Mouse (Mus musculus) monocyte, adult 5-6 weeks (primary cell): ENCODE results near the gene Idnk. TPM values are rescaled to one million over a fixed set of nuclear protein-coding genes. Genes with fewer than 3 reads are reported as not detected.
"Not testable (repeated sequence)": the region's sequence is repeated elsewhere in the genome, so short reads cannot be mapped to it uniquely, and the experiment has no call there.

Experiments
- ATAC-seq: fragments of 153-309, 156-312 bp; replicated peaks from 2 replicates; pipeline ENCODE4 v1.8.0; 2017; ENCODE audit warnings: mild to moderate bottlenecking; ENCODE audit not compliant: low TSS enrichment, insufficient number of reproducible peaks, severe bottlenecking, poor library complexity, low FRiP score
- total RNA-seq: library from RNA; stranded (forward); fragments of 200-1000, 200-491, 200-594 nt; gene quantifications from 3 replicates; pipeline ENCODE4 v1.2.3, GENCODE M21; 2017

The Idnk gene
- total RNA-seq, 1 experiment from 2014 or later, result 44.6 TPM

DNA sequence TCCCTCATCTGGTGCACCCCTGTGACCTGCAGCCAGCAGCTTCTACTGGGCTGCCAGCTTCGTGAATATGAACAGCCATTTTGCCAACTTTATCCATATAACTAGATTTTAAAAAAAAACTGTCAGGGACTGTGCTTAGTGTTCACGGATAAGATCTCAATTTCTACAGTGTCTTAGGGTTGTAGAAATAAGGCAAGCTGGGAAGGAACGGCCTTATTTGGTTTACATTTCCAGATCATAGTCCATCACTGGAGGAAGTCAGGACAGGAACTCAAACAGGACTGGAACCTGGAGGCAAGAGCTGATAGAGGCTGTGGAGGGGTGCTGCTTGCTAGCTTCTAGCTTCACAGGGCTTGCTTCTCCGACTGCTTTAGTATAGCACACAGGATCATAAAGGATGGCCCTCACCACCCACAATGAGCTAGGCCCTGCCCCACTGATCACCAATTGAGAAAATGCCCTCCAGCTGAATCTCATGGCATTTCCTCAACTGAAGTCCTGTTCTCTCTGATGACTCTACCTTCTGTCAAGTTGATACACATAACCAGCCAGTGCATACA is 27.7 kb upstream of the Idnk start:
- ATAC-seq, result no peak

DNA sequence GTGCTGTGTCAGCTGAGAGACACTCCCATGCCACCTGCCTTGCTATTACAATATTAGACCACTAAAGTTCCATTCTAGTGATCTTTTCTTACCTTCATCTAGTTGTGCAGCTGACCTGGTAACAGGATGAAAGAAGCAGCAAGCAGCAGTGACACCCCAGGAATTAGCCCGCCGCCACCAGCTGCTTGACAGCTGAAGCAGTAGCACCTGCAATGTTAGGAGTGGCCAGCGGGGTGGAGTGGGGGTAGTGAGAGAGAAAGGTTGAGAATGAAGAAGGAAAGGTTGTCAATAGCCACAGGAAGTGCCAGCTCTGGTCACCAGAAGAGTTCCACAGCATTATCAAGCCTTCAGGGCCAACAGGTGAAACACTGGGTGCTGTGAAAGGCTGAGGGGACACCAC is 25.8 kb upstream of the Idnk start:
- no peak for ATAC-seq

DNA sequence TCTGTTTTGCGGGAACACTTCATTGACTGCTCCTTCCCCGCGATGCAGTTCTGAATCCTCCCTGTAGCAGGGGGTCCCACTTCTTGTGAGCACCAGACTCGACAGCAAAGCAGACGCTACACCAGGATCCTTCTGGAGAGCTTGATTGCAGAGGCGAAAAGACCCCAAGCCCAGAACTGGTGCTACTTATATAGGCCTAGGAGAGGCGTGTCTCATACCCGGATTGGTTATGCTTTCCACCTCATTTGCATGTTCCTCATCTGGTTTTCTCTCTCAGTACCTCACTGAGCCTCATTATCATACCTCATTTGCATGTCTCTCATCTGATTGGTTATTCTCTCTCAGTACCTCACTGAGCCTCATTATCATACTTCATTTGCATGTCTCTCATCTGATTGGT is 10.8 kb upstream of the Idnk start:
- not testable (repeated sequence) for ATAC-seq

DNA sequence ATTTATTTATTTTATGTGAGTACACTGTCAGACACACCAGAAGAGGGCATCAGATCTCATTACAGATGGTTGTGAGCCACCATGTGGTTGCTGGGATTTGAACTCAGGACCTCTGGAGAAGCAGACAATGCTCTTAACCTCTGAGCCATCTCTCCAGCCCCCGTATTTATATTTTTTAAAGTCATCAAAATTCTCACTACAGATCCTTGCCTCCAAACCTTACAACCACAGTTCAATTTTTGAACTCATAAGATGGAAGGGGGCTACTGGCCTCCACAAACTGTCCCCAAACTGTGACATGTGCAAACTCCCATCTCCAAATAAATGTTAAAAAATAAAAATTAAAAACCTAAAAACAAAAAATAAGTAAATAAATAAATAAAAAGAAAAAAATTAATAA is 9.7 kb upstream of the Idnk start:
- ATAC-seq, result no peak

DNA sequence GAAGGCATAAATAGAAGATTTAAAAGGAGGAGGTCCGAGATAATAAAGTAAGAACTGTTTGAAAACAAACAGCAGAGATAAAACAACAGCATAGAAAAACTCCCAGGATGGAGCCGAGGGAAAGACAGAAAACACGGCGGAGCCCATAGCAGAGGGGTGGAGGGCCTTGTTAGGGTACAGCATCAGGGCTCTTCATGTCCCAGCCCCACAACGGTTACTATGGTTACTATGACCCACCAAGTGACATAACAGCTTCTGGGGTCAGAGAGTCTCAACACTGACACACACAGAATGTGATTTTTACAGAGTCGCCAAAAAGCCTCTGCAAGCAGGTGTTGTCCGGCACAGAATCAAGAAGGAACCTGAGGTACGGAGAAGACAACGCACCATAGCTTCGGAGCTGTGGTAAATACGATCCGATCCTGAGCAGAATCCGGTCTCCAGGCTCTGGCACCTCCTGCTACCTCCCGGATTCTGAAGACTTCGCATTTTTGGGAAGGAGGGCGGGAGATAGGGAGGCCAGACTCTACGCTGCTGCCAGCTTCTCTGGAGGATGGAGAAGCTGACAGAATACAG is 9.1 kb upstream of the Idnk start:
- ATAC-seq, result no peak

DNA sequence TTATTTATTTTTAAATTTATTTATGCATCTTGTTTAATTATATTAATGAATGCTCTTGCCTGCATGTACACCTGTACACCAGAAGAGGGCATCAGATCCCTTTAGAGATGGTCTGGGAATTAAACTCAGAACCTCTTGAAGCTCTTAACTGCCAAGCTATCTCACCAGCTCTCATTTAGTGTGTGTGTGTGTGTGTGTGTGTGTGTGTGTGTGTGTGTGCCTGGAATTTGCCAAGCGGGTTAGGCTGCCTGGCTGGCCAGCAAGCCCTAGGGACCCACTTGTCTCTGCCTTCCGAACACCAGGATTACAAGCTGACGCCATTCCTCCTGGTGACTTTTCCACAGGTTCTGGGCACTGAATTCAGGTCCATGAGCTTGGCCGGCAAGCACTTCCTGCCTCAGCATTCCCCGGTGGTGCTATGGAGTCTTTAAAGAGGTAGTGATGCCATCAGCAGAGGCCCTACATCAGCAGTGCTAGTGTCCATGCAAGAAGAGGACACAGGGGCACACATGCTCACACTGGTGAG is 8.4 kb upstream of the Idnk start:
- no peak for ATAC-seq

DNA sequence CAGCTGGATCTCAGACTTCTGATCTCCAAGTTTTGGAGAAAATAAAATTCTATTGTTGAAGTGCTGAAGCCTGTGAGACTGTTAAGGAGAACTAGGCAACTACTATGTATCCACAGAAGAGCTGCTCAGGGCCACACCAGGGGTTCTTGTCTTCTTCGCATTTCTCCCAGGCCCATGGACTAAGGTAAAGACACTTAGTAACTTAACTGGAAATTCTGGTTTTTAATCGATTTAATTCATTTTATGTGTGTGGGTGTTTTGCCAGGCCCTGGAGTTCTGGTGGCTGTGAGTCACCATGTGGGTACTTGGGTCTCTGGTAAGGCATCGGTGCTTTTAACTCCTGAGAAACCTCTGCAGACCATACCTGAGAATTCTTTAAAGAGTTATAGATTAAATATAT is 7.8 kb upstream of the Idnk start:
- no peak for ATAC-seq

DNA sequence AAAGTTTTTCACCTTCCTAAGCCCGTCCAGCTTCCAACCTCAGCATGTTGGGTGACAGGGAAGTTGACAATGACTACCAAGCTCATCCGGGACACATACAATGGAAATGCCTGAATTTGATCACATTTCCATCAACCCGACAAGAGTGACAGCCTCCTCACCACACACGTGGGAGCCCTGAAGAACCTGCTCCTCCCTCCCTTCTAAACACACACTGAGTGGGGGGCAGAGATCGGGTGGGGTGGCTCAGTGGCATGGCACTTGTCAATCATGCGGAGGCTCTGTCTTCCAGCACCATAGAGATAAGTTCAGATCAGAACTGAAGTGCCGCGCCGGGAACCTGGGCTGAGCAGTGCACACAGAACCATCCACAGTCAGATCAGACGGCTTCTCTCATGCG is 7.0 kb upstream of the Idnk start:
- ATAC-seq, result no peak

DNA sequence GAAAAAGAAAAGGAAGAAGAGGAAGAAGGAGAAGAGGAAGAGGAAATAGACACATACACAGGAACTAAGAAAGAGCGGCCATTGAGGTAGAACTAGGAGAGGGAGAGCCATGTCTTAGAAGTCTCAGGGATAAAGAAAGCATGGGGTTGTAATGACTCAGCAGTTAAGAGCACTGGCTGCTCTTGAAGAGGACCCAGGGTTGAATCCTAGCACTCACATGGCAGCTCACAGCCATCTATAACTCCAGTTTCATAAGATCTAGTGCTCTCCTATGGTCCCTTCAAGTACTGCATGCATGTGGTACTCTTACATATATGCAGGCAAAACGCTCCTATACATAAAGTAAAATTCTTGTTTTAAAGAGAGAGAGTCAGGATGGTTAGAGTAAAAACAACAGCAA is 1.4 kb upstream of the Idnk start:
- ATAC-seq, result no peak

DNA sequence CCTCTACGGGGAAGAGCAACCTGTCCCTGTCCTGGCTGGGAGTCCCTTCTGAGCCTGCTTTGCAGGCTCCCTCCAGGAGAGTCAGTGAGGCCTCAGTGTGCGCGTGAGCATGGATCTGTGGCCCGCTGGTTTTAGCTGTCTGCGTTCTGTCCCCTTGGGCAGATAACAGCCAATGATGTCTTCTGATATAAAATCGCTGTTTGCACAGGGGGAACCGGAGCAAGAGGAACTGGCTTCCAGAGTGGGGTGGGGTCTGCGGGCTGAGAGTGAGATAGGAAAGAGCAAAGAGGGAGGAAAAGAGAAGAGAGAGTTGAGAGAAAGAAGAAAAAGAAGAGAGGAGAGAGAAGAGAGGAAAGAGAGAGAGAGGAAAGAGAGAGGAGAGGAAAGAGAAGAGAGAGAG is 413 bp upstream of the Idnk start:
- no peak for ATAC-seq

DNA sequence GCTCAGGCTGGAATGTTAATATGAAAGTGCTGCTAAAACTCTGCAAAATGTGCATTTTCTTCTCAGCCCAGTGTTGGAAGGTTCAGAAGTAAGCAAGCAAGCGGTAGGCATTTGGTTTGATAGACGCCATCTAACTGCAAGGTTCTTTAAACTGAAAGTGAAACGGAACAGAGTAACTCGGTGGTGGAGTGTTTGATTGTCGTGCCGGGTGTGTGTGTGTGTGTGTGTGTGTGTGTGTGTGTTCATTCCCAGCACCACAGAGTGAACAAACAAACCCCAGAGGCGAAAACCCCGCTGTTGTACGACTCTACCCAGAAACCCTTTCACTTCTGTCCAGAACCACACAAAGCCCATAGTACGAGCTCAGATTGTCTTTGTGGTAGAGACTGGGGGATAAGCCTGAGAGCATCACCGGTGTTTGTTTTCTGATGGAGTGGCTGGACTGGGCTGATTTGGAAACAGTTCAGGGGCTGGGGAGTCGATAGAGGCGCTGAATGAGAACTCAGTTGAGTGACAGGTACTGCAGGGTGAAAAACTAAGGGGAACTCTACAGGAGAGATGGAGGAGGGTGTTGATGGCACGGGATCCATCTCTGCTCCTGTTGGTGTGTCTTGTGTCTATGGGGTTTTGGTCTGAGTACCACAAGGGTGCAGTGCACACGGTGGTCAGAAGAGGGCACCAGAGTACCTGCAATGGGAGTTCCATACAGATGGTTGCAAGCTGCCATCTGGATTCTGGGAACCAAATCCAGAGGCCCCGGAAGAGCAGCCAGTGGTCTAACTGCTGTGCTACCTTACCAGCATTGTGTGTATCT is 857 bp downstream of the Idnk start:
- peak; percentile 77 for ATAC-seq

DNA sequence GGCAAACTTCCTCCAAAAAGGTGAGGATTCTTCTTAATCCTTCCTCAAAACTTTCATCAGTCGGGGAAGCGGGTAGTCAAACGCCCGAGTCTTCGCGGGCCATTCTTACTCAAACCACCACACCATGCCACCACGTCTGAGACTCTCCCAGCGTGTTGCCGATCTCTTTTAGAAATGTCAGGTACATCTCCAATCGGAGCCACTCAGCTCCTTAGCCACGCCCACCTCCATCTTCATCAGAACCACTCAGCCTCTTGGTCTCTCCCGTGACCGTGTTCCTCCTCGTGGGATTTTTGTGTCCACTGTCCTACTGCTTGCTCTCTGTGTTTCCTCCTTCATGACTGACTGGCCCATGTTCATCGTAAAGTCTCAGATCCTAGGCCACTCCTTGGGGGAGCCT is 3.3 kb downstream of the Idnk start:
- ATAC-seq, result no peak

DNA sequence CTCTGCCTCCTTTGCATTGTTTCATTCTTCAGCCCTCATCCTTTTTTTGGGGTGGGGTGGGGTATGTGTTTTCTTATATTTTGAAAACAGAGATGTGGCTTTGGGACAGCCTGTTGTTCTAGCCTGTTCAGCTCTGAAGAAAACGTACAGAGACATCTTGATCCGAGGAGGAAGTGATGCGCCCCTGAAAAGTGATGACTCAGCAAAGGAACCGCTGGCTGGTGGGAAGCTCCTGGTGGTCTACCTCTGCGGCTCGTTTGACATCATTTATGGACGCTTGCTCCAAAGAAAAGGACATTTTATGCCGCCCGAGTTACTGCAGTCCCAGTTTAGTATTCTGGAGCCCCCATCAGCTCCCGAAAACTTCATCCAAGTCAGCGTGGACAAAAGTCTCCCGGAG is 5.9 kb downstream of the Idnk start:
- ATAC-seq, result no peak

DNA sequence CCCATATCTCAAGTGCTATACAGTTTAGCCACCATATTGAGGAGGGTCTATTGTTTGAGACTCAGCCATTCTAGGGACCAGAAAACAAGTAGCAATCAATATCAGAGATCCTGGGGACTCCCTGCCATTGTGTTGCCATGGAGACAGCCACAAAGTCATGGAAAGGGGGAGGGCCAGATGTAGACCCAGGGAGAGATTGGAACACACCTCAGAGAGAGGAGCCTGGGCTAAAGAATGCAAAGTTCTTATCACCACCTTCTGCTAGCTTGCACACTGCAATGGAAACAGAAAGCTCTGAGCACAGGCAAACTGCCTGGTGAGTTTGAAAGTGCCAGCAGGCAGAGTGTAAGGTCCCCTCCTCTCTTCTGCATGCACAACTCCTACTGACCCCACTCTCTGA is 10.7 kb downstream of the Idnk start:
- no peak for ATAC-seq

DNA sequence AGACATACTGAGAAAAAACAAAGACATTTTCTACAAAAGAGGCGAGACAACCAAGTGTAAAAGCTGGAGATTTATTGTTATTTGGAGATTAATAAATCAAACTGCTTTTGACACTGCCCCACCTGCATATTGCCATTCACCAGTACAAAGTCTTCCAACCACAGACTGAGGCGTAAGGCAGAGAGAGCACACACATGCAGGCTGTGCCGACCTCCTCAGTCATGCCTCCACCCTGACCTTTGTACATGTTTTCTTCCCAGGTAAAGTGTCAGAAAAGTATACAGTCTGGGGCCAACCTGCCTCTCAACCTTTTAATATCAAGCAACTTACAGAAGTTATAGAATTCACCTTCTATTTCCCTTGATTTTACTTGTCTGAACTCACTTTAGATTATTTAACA is 18.7 kb downstream of the Idnk start:
- no peak for ATAC-seq

DNA sequence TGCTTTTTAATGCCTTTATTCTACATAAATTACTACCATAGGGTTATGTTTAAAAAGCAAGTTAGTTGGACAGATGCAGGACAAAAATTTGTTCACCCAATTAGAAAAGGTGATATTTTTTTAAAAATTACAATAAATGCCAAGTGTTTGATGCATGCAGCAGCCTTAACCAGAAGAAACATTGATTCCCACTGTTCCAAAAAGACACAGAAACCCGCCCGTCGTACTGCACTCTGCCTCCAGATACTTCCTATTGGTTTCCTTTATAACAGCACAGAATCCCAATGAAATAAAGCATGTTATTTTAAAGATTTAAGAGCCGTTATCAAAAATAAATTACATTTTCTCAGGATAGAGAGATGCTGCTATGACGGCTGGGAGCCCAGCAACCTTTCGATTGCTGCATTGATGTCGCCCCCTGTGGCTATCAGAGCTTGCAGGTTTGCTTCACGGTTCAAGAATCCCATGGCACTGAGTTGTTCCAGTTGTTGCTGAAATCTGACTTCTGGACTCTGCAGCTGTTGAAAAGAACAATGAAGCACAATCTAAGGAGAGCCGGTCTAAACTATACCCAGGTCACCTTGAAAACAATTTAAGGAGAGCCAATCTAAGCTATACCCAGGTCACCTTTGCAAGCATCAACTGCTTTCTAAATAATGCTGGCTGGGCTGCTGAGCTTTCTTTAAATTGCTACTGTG is 20.2 kb downstream of the Idnk start:
- ATAC-seq, result no peak

DNA sequence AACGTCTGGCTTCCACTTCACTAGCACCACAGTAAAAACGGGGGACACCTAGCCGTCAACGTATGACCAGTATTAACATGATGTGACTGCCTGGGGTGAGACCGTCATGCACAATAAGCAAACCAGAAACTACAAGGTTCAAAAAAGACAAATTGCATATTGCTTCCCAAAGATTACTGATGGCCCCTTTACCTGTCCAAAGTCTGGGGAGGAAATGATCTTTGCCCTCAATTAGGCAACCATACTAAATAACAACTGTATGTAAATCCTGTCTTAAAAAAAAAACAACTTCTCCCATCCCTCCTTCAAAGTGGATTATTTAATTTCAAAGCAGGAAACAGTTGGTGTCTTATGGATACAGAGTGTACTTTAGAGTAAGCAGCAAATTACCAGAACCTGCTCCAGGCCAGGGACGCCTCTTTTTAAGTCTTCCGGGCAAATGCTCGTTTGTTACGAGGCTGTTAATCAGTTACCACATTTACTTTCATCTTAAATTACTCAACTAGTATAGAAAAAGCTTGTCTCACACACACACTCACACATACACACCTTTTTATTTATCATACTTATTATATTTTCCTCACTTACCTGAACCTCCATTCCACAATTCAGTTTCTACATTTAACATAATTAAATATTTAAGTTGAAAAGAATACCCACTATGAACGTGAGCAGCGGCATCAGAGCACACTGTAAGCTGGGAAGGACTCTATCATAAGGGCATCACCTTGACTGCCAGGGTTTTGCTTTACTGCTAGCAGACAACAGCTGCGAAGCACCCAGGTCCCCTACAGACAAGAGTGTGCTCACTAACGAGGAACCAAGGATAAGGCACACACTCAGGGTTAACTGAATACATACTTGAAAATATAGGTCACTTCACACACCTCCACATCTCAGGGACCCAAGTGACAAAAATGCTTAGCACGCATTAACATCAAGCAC is 24.4 kb downstream of the Idnk start:
- no peak for ATAC-seq

DNA sequence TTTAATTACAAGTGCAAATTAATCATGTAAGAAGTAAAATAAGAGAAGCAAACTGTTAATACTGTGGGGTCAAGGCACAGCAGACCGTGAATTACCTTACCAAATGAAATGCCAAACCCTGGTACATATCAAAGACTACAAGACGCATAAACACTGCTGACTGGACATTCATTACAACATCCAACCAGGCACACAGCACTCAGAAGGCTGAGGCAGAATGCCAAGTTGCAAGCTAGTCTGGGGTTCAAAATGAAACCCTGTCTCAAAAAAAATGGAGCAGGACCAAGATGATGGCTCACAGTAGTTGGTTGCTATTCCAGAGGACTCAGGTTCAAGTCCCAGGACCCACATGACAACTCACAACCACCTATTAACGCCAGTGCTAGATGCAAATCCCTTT is 26.7 kb downstream of the Idnk start:
- ATAC-seq, result no peak

DNA sequence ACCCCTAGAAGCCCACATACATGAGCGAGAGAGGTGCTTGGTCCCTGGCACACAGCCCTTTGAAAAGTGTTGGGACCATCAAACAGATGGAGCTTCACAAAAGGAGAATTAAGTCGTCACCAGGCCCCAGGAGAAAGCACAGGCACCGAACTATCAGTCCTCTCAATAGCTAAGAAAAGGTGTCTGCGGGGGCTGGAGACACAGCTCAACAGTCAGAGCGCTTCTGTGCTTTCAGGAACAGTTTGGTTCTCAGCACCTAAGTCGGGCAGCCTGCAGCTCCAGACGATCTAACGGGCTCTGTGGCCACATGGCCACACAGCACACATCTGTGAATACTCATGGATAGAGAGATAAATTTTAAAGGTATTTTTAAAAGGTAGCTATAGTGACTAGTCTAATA is 28.8 kb downstream of the Idnk start:
- no peak for ATAC-seq
